Mouse (Mus musculus) G1E (cell line): Measurements from ENCODE around the gene Cyb561d1. TPM values are rescaled to one million over a fixed set of nuclear protein-coding genes. Genes with fewer than 3 reads are reported as not detected.

Source experiments
- ATAC-seq: 2 replicates; pipeline ENCODE4 v1.8.0; 2016; ENCODE audit warnings: mild to moderate bottlenecking; ENCODE audit not compliant: insufficient number of reproducible peaks, poor library complexity, low FRiP score, severe bottlenecking; ENCODE audit errors: extremely low read depth
- DNase-seq: peaks from one replicate; pipeline ENCODE4 v3.0.0; 2012; ENCODE audit warnings: low spot score
- H3K27me3 ChIP-seq: 2 replicates; pipeline ENCODE4 v1.6.1; 2012; ENCODE audit warnings: mild to moderate bottlenecking, low read length, inconsistent platforms; ENCODE audit not compliant: insufficient read depth
- H3K36me3 ChIP-seq: replicated peaks from 2 replicates; pipeline ENCODE3; 2012; ENCODE audit warnings: mild to moderate bottlenecking, inconsistent platforms
- H3K4me1 ChIP-seq: 2 replicates; pipeline ENCODE4 v1.6.1; 2012; ENCODE audit warnings: low read depth, low read length, inconsistent platforms, mixed read lengths; ENCODE audit not compliant: insufficient read depth
- H3K4me3 ChIP-seq: 2 replicates; pipeline ENCODE4 v1.5.1; 2012; ENCODE audit warnings: low read depth, mild to moderate bottlenecking, inconsistent platforms, low read length, moderate library complexity, mixed read lengths
- H3K9me3 ChIP-seq: replicated peaks from 2 replicates; pipeline ENCODE4 v1.6.1; 2012; ENCODE audit warnings: inconsistent platforms
- CTCF ChIP-seq: IDR thresholded peaks from 2 replicates; pipeline ENCODE4 v1.5.1; 2012; ENCODE audit warnings: low read depth, low read length, inconsistent platforms, mixed read lengths
- GATA1 ChIP-seq: IDR thresholded peaks from 2 replicates; pipeline ENCODE4 v1.6.1; 2012; ENCODE audit warnings: borderline replicate concordance, low read length, inconsistent platforms, mixed read lengths
- GATA2 ChIP-seq: IDR thresholded peaks from 2 replicates; pipeline ENCODE4 v1.6.1; 2012; ENCODE audit warnings: low read depth, low read length, inconsistent platforms, borderline replicate concordance
- POLR2AphosphoS5 ChIP-seq: IDR thresholded peaks from 2 replicates; pipeline ENCODE4 v1.6.1; 2012; ENCODE audit warnings: low read depth, low read length, inconsistent platforms; ENCODE audit not compliant: insufficient replicate concordance
- TAL1 ChIP-seq: conservative IDR thresholded peaks from 2 replicates; pipeline ENCODE4 v1.6.1; 2012; ENCODE audit warnings: low read depth, low read length, inconsistent platforms, mixed read lengths
- polyA plus RNA-seq: library from polyadenylated mRNA; stranded (reverse); fragments of >175 nt; gene quantifications from 2 replicates; pipeline ENCODE4 v1.2.3, GENCODE M21; 2012
- total RNA-seq, 2 experiments: library from RNA; stranded (forward) in 1 of 2; stranded (reverse) in 1 of 2; fragments of 200-1000 nt in 1 of 2; fragments of >200 nt in 1 of 2; fragmentation: Nextera tagmentation in 1 of 2; gene quantifications; 2 replicates each; pipeline ENCODE4 v1.2.3; 2014 to 2017

Cyb561d1 gene
- total and polyA plus RNA-seq, 3 experiments, result 3.4 to 6.3 (median 3.9) TPM

- ATAC-seq (no peak), DNase-seq (no peak)
- Histone ChIP-seq H3K27me3 (peaks cover 9% of the 10 kb centered on the region), H3K9me3 (no peaks in the 10 kb centered on the region), H3K36me3 (peaks cover 19% of the 10 kb centered on the region), H3K4me3 (no peak overlapping the region), H3K4me1 (peaks cover 17% of the 10 kb centered on the region)
- TF ChIP-seq TAL1 (no peak), GATA2 (no peak)
Observed at GRCm38 (mm10) chr3:108152290-108152689, 48.7 kb downstream of the Cyb561d1 start.

- DNase-seq (peak; percentile 52), ATAC-seq (peak; percentile 64)
- Histone ChIP-seq H3K4me1 (peaks cover 37% of the 10 kb centered on the region), H3K4me3 (peak overlapping the region; percentile 41; the same call in 1 of the 2 replicates), H3K27me3 (no peaks in the 10 kb centered on the region; the same call in 1 of the 2 replicates), H3K36me3 (peaks cover 27% of the 10 kb centered on the region), H3K9me3 (no peaks in the 10 kb centered on the region)
- TF ChIP-seq TAL1, result no peak
- TF ChIP-seq GATA2, result no peak
- TF ChIP-seq GATA1, result no peak
- TF ChIP-seq CTCF, result peak; percentile 60
- no peak for TF ChIP-seq POLR2AphosphoS5
Observed at GRCm38 (mm10) chr3:108147386-108148235, 53.4 kb downstream of the Cyb561d1 start.

GRCm38 (mm10) chr3:108146671-108147070 is 54.3 kb downstream of the Cyb561d1 start:
- ATAC-seq (no peak), DNase-seq (no peak)
- Histone ChIP-seq H3K27me3 (no peaks in the 10 kb centered on the region; the same call in 1 of the 2 replicates), H3K4me1 (peaks cover 44% of the 10 kb centered on the region), H3K9me3 (no peaks in the 10 kb centered on the region), H3K36me3 (peaks cover 30% of the 10 kb centered on the region), H3K4me3 (peak overlapping the region; percentile 96)
- TF ChIP-seq GATA1 (no peak), POLR2AphosphoS5 (no peak), TAL1 (no peak), CTCF (no peak)

Other genes starting within 250 kb of the Cyb561d1 start
- not detected in 2 replicates for gene Gstm3, start 231.9 kb downstream of the Cyb561d1 start, total RNA-seq (2014; fragmentation: Nextera tagmentation)
- gene Gstm3, start 231.9 kb downstream of the Cyb561d1 start, total RNA-seq (2017), result not detected in 2 replicates
- gene Gstm3, start 231.9 kb downstream of the Cyb561d1 start, polyA plus RNA-seq, result not detected in 2 replicates
- not detected in 2 replicates for gene Gstm2, start 214.8 kb downstream of the Cyb561d1 start, total RNA-seq (2014; fragmentation: Nextera tagmentation)
- not detected in 2 replicates for gene Gstm2, start 214.8 kb downstream of the Cyb561d1 start, total RNA-seq (2017)
- not detected in 2 replicates for gene Gstm2, start 214.8 kb downstream of the Cyb561d1 start, polyA plus RNA-seq
- not detected in 2 replicates for gene Gstm1, start 183.2 kb downstream of the Cyb561d1 start, total RNA-seq (2014; fragmentation: Nextera tagmentation)
- gene Gstm1, start 183.2 kb downstream of the Cyb561d1 start, total RNA-seq (2017), result 0.12 TPM in 1 of 2 replicates, not detected in the other
- gene Gstm1, start 183.2 kb downstream of the Cyb561d1 start, polyA plus RNA-seq, result 0.53 and 0.63 TPM in 2 replicates
- not detected in 2 replicates for gene Gstm4, start 156.3 kb downstream of the Cyb561d1 start, total RNA-seq (2014; fragmentation: Nextera tagmentation)
- gene Gstm4, start 156.3 kb downstream of the Cyb561d1 start, total RNA-seq (2017), result not detected in 2 replicates
- not detected in 2 replicates for gene Gstm4, start 156.3 kb downstream of the Cyb561d1 start, polyA plus RNA-seq
- gene Ampd2, start 114.6 kb downstream of the Cyb561d1 start, total RNA-seq (2014; fragmentation: Nextera tagmentation), result 169 and 188 TPM in 2 replicates
- gene Ampd2, start 114.6 kb downstream of the Cyb561d1 start, total RNA-seq (2017), result 81.6 and 85.9 TPM in 2 replicates
- gene Ampd2, start 114.6 kb downstream of the Cyb561d1 start, polyA plus RNA-seq, result 380 and 438 TPM in 2 replicates
- gene Gnat2, start 108.4 kb downstream of the Cyb561d1 start, total RNA-seq (2014; fragmentation: Nextera tagmentation), result 9.0 and 10.2 TPM in 2 replicates
- gene Gnat2, start 108.4 kb downstream of the Cyb561d1 start, total RNA-seq (2017), result 2.0 and 4.5 TPM in 2 replicates
- gene Gnat2, start 108.4 kb downstream of the Cyb561d1 start, polyA plus RNA-seq, result 0.85 and 2.4 TPM in 2 replicates
- 254 and 274 TPM in 2 replicates for gene Gnai3, start 55.1 kb downstream of the Cyb561d1 start, total RNA-seq (2014; fragmentation: Nextera tagmentation)
- 413 and 481 TPM in 2 replicates for gene Gnai3, start 55.1 kb downstream of the Cyb561d1 start, total RNA-seq (2017)
- gene Gnai3, start 55.1 kb downstream of the Cyb561d1 start, polyA plus RNA-seq, result 36.8 and 37.9 TPM in 2 replicates
- gene Gpr61, start 46.3 kb downstream of the Cyb561d1 start, total RNA-seq (2014; fragmentation: Nextera tagmentation), result not detected in 2 replicates
- under 0.01 and 0.11 TPM in 2 replicates for gene Gpr61, start 46.3 kb downstream of the Cyb561d1 start, total RNA-seq (2017)
- gene Gpr61, start 46.3 kb downstream of the Cyb561d1 start, polyA plus RNA-seq, result not detected in 2 replicates
- gene Amigo1, start 14.9 kb downstream of the Cyb561d1 start, total RNA-seq (2014; fragmentation: Nextera tagmentation), result 0.29 and 0.98 TPM in 2 replicates
- 0.66 and 0.99 TPM in 2 replicates for gene Amigo1, start 14.9 kb downstream of the Cyb561d1 start, total RNA-seq (2017)
- gene Amigo1, start 14.9 kb downstream of the Cyb561d1 start, polyA plus RNA-seq, result 0.46 and 0.51 TPM in 2 replicates
- gene Atxn7l2, start 9.7 kb upstream of the Cyb561d1 start, total RNA-seq (2014; fragmentation: Nextera tagmentation), result 8.0 and 8.6 TPM in 2 replicates
- gene Atxn7l2, start 9.7 kb upstream of the Cyb561d1 start, total RNA-seq (2017), result 2.1 and 2.7 TPM in 2 replicates
- gene Atxn7l2, start 9.7 kb upstream of the Cyb561d1 start, polyA plus RNA-seq, result 17.0 and 19.7 TPM in 2 replicates
- gene Sypl2, start 25.4 kb upstream of the Cyb561d1 start, total RNA-seq (2014; fragmentation: Nextera tagmentation), result not detected in 2 replicates
- gene Sypl2, start 25.4 kb upstream of the Cyb561d1 start, total RNA-seq (2017), result 0.06 and 0.11 TPM in 2 replicates
- not detected in 2 replicates for gene Sypl2, start 25.4 kb upstream of the Cyb561d1 start, polyA plus RNA-seq
- 57.5 and 59.5 TPM in 2 replicates for gene Psma5, start 55.7 kb upstream of the Cyb561d1 start, total RNA-seq (2014; fragmentation: Nextera tagmentation)
- gene Psma5, start 55.7 kb upstream of the Cyb561d1 start, total RNA-seq (2017), result 297 and 331 TPM in 2 replicates
- 3.8 and 4.9 TPM in 2 replicates for gene Psma5, start 55.7 kb upstream of the Cyb561d1 start, polyA plus RNA-seq
- gene Sort1, start 82.9 kb upstream of the Cyb561d1 start, total RNA-seq (2014; fragmentation: Nextera tagmentation), result 4.1 and 5.2 TPM in 2 replicates
- gene Sort1, start 82.9 kb upstream of the Cyb561d1 start, total RNA-seq (2017), result 2.3 TPM in 2 replicates
- gene Sort1, start 82.9 kb upstream of the Cyb561d1 start, polyA plus RNA-seq, result 1.1 and 1.3 TPM in 2 replicates
- not detected in 2 replicates for gene Mybphl, start 163.7 kb upstream of the Cyb561d1 start, total RNA-seq (2014; fragmentation: Nextera tagmentation)
- not detected in 2 replicates for gene Mybphl, start 163.7 kb upstream of the Cyb561d1 start, total RNA-seq (2017)
- not detected in 2 replicates for gene Mybphl, start 163.7 kb upstream of the Cyb561d1 start, polyA plus RNA-seq
- 129 and 172 TPM in 2 replicates for gene Psrc1, start 182.6 kb upstream of the Cyb561d1 start, total RNA-seq (2014; fragmentation: Nextera tagmentation)
- gene Psrc1, start 182.6 kb upstream of the Cyb561d1 start, total RNA-seq (2017), result 33.7 and 36.9 TPM in 2 replicates
- gene Psrc1, start 182.6 kb upstream of the Cyb561d1 start, polyA plus RNA-seq, result 122 and 125 TPM in 2 replicates
- gene Celsr2, start 214.3 kb upstream of the Cyb561d1 start, total RNA-seq (2014; fragmentation: Nextera tagmentation), result not detected in 2 replicates
- gene Celsr2, start 214.3 kb upstream of the Cyb561d1 start, total RNA-seq (2017), result 0.23 and 0.38 TPM in 2 replicates
- 0.03 TPM in 1 of 2 replicates, not detected in the other for gene Celsr2, start 214.3 kb upstream of the Cyb561d1 start, polyA plus RNA-seq
- 138 and 143 TPM in 2 replicates for gene Sars, start 244.0 kb upstream of the Cyb561d1 start, total RNA-seq (2014; fragmentation: Nextera tagmentation)
- 341 and 480 TPM in 2 replicates for gene Sars, start 244.0 kb upstream of the Cyb561d1 start, total RNA-seq (2017)
- 170 and 206 TPM in 2 replicates for gene Sars, start 244.0 kb upstream of the Cyb561d1 start, polyA plus RNA-seq